Mouse (Mus musculus): ENCODE measurements around the gene Ugt2a1.
A peak's percentile ranks its signal among the peaks of the same experiment; 100 is the strongest.
"Not testable (repeated sequence)": the region's sequence is repeated elsewhere in the genome, so short reads cannot be mapped to it uniquely, and the experiment has no call there.

Gene Ugt2a1

DNA sequence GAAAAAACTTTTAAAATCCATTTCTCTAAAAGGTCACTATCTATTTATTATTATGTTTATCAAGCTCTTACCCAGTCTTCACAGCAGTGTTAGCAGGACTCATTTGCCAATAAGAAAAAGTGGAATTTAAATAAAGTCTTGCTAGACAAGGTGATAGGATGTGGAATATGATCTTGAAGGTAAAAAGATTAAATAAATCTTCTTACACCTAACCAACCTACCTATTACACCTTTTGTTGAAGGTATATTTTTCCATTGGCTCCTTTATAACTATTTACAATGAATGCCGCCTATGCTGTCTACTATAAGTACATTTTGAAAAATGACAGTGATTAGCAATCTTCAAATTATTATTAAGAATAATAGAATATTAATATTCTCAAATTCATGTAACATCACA lies at the start of gene Ugt2a1:
Gene Ugt2a1, minus strand, starts transcription at position 101 of the 400 bp plus-strand sequence.
- DNase-seq, result no peak

- DNase-seq, result no peak
These were observed 47.4 kb upstream of the Ugt2a1 start, which contains the start of gene Sult1b1 for GRCm38 (mm10) chr5:87538111-87538510. Sult1b1 (minus strand) TSS chr5:87538195.

GRCm38 (mm10) chr5:87535994-87536644 lies 45.4 kb upstream of the Ugt2a1 start:
- DNase-seq, result peak; percentile 47 to 70

DNA sequence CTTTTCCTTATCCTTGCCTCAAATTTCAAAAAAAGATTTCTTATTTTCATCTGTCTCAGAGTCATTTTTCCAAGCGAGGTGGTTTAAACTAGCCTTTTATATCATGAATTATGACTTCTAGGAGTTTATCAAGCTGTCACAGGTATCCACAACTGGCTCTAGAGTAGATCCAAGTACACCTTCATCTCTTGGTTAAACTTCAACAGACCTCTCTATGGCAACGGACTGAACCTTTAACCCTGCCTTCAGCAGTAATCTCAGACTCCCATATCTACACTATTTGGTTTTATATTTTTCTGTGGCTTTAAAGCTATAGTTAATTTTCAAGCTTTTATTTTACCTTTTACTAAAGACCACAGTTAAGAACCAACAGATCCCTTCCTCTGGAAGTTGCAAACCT lies 41.6 kb upstream of the Ugt2a1 start:
- no peak for DNase-seq

DNA sequence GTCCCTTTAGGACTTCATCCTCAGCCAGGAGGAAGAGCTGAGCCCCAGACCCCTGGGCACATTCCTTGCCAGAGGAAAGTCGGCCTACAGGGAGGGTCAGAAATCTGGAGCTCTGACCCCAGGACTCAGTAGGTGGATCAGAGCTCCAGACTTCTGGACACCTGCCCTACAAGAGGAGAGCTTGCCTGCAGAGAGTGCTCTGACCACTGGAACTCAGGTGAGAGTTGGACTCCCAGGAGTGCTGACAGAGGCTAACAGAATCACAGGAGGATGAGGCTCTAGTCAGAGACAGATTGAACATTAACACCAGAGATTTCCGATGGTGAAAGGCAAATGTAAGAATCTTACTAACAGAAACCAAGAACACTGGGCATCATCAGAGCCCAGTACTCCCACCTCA lies 32.9 kb upstream of the Ugt2a1 start:
- DNase-seq, result not testable (repeated sequence)

GRCm38 (mm10) chr5:87505776-87506458 lies 15.2 kb upstream of the Ugt2a1 start:
- DNase-seq, result no peak

DNA sequence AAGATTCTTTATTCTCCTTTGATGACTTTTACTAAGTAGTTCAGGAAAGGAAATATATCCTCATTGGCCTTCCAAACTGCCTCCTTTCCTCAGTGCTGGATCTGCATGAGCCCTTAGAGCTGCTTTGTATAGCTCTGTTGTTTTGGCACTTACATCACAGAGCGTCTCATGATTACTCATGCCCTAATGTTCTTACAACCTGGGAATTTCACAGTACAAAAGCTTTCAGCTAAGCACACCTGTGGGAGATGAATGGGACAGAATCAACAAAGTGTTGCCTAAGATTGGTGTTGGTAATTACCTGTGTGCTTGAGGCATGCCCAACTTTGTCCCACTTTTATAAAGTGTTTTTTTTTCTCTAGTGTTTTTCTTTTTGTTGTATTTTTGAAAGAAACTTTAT lies 12.0 kb upstream of the Ugt2a1 start:
- DNase-seq, result no peak

DNA sequence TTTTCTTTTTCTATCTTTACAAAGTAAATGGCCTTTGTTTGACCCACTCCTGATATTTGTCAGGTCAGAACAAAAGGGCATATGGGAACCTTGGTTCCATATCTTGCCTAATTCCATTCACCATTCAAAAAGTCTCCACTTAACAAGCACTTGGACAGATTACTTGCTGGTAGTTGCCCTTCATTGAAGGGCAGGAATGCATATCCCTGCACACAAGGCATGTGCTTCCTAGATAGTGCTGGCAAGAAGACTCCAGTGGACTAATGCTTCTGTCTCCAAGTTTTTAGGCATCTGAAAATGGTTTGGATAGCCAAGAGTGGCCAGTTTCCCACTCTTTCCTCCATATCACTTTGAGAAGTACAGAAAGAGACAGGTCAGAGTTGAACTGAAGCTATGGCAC lies 8.7 kb upstream of the Ugt2a1 start:
- DNase-seq, result no peak

DNA sequence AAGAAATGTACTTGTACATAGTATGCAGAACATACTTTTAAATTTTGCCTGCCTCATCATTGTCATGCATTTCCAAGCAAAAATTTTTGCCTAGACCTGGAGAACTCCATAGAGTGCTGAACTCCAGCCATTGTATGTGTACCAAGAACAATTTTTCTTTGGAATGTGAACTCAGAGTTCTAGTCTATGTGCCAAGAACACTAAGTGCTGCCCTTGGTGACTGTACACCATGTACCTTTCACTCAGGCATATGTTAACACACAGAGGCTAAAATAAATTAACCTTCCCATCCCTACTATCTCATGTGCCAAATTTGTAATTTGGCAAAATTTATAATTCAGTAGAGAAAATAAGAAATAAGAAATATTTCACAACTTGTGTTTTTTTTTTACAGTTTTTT lies 8.3 kb upstream of the Ugt2a1 start:
- no peak for DNase-seq

DNA sequence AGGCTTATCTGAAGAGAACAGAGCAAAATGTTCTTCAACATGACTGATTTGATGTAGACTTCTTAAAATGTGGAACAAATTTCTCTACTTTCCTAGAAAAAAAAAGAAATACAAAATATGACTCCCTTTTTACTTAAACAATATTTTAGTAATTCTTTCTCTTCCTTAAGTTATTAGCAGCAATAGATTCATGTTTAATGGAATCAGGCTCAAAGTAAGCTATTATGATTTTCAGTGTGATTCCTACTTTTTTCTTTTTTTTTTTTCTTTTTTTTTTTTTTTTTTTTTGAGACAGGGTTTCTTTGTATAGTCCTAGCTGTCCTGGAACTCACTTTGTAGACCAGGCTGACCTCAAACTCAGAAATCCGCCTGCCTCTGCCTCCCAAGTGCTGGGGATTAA lies 4.0 kb downstream of the Ugt2a1 start, which contains the start of gene Gm43638:
Gene Gm43638, minus strand, starts transcription at position 101 of the 400 bp plus-strand sequence.
- not testable (repeated sequence) for DNase-seq

GRCm38 (mm10) chr5:87482160-87482559 lies 8.5 kb downstream of the Ugt2a1 start, which contains the start of gene Ugt2a2:
Ugt2a2 (minus strand) TSS chr5:87482260.
- DNase-seq, result no peak

- no peak for DNase-seq
These were observed 31.9 kb downstream of the Ugt2a1 start for GRCm38 (mm10) chr5:87458810-87459209.

DNA sequence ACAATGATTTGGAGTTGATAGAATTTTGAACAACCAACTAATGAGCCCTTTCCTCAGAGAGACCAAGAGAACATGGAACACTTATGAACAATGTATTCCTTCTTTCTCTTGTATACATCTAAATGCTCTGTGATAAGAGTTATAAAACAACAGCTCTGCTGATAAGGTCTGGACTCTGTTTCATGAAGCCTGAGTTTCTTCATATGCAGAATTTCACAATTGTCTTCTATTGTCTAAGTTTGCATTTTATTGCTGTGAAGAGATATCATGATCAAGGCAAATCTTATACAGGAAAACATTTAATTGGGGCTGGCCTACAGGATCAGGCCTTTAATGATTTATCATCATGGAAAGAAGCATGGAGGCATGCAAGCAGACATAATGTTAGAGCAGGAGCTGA lies 33.0 kb downstream of the Ugt2a1 start:
- DNase-seq, result no peak

DNA sequence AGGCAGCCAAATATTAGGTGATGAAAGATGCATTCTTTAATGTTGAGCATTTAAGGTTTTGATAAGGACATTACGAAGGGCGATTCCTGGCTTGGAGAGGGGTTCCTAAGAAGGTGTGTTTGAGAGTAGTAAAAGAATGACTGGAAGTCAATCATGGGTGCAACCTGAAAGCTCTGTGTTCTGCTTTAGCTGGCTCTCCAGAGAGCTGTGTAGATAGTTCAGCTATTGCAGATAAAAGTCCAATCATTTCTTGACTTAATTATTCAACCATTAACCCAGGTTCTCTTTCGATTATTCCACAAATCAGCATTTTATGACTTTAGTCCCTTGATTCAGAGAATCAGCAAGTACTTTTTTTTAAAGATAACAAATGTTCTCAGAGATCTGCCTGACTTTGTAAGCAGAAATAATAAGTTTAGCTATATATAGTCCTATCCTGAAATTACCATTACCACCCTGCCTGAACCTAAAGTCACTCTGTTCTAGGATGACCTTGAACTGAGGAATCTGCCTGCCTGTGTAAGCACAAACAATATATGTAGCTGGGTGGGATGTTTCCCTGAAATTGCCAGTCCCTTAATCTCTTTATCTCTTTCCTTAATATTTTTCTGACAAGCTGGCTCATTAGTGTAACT lies 34.3 kb downstream of the Ugt2a1 start:
- no peak for DNase-seq

DNA sequence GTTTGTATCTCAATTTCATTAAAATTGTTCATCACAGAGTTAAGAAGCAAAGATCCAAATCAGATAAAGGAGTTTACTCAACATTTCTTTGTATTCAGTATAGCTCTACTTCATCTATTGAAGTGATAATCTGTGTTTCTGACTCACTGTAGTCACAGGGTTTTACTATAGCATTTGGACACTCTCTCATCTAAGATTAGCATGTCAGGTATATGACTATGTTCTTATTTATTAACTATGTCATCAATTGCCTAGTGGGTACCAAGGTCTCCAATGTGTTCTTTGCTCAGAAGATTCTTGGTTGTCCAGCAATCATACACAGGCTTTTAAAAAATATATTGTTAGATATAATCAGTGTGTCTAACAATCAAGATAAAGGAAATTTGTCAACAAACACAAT lies 35.2 kb downstream of the Ugt2a1 start:
- no peak for DNase-seq

DNA sequence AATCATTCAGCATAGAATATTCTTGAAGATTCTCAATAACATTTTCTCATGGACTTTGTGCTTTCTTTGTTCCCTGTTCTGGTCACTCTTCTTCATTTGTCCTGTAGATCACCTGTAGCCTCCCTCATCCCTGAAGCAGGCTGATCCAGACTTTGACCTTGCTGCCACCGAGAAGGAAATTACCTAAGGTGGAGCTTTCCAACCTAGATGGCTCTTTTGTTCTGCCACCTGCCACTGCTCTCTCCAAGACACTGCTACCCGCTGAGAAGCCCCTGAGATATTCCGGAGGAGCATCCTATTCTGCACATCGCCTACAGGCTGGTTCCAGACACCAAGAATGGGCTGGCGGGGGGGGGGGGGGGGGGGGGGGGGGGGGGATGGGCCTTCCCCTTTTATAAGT lies 38.2 kb downstream of the Ugt2a1 start:
- not testable (repeated sequence) for DNase-seq

GRCm38 (mm10) chr5:87436264-87436663 lies 54.4 kb downstream of the Ugt2a1 start:
- peak in 1 of 2 experiments; percentile 3 for DNase-seq

DNA sequence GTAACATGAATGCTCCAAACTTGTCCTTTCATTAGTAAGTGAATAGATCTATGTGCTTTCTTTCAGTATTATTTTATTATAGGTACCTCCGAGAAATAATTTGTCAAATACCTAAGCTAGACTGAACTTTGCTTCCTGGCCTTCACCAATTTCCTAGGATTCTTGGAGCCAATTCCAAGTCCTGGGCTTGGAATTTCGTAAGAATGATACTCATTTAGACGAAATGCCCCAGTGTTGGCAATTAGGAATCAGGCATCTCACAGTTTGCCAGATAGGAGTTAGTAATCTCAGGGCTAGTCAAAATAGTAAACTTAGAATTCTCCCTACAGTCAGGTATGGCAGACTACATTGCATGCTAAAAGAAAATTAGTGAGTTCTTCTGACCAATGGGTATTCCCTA lies 65.0 kb downstream of the Ugt2a1 start:
- no peak for DNase-seq

DNA sequence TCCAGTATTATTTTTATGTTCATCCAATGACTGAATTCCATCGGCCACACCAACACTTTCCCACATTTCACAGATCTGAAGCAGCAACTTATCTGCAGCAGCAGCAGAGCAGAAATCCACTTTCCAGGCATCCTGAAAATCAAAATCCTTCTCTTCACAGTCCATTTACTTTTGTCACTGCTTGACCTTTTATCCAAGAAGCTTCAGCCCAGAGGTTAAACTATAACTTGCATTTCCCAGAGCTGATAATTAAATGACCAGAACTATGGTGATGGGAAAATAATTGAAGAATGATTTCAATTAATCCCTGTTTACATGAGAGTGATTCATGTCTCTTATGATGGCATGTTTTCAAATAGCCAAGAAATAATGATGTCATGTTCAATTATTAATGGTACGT lies 66.6 kb downstream of the Ugt2a1 start, which contains the start of gene Ugt2b38:
Gene Ugt2b38, minus strand, starts transcription at position 163 of the 400 bp plus-strand sequence.
- DNase-seq, result not testable (repeated sequence)
